Mouse (Mus musculus) erythroblast, embryonic 14.5 days (primary cell): ENCODE results near the gene Fgf12.

Experiments used
- GATA1 ChIP-seq: IDR thresholded peaks from 2 replicates; pipeline ENCODE4 v1.6.1; 2012; ENCODE audit warnings: low read length, inconsistent platforms, mixed read lengths
- TAL1 ChIP-seq: IDR thresholded peaks from 3 replicates; pipeline ENCODE4 v1.6.1; 2012; ENCODE audit warnings: low read length, inconsistent platforms, mixed read lengths

DNA sequence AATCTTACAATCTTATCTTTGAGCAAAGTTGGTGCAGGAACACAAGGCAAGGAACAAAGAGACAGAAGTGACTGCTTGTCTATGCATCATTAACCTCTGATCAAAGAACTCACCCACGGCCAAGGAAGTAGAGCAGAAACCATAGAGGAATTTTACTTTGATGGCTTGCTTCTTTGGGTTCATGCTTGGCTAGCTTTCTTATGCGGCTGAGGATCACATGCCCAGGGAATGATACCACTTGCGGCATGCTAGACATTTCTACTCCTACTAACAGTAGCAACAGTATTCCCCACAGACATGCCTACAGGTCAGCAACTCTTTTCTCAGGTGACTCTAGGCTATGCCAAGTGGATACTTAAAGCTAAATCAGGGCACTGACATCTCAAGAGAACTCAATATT is 429.3 kb downstream of the Fgf12 start:
- no peak for TF ChIP-seq GATA1
- no peak for TF ChIP-seq TAL1
